Mouse (Mus musculus) ES-Bruce4 (cell line): Measurements from ENCODE around the gene Sfxn5. TPM values are rescaled to one million over a fixed set of nuclear protein-coding genes. Genes with fewer than 3 reads are reported as not detected.
A peak's percentile ranks its signal among the peaks of the same experiment; 100 is the strongest.

ENCODE experiments used
- H3K27ac ChIP-seq: 2 replicates; pipeline ENCODE4 v1.5.1; 2012; ENCODE audit warnings: low read length, inconsistent platforms; ENCODE audit not compliant: insufficient read depth
- H3K27me3 ChIP-seq: 2 replicates; pipeline ENCODE4 v1.6.1; 2012; ENCODE audit warnings: mild to moderate bottlenecking, low read length, inconsistent platforms; ENCODE audit not compliant: control insufficient read depth, poor library complexity, insufficient read depth, severe bottlenecking
- H3K36me3 ChIP-seq: 2 replicates; pipeline ENCODE4 v1.6.1; 2012; ENCODE audit warnings: inconsistent platforms, mild to moderate bottlenecking, low read length, moderate library complexity; ENCODE audit not compliant: control insufficient read depth, poor library complexity, insufficient read depth, severe bottlenecking
- H3K4me1 ChIP-seq: one replicate; pipeline ENCODE4 v1.8.1; 2011; ENCODE audit warnings: low read length; ENCODE audit not compliant: control insufficient read depth, insufficient read depth
- H3K4me3 ChIP-seq: 2 replicates; pipeline ENCODE4 v1.5.1; 2011; ENCODE audit warnings: low read depth, mild to moderate bottlenecking, low read length
- H3K9ac ChIP-seq: 2 replicates; pipeline ENCODE4 v1.6.1; 2012; ENCODE audit warnings: low read depth, mild to moderate bottlenecking, inconsistent platforms; ENCODE audit not compliant: poor library complexity, severe bottlenecking
- H3K9me3 ChIP-seq: replicated peaks from 2 replicates; pipeline ENCODE4 v1.6.1; 2012; ENCODE audit warnings: mild to moderate bottlenecking, low read length, inconsistent platforms; ENCODE audit not compliant: control insufficient read depth, poor library complexity, insufficient read depth, severe bottlenecking
- CTCF ChIP-seq: IDR thresholded peaks from one replicate; pipeline ENCODE4 v1.8.1; 2011; ENCODE audit warnings: low read depth, low read length
- EP300 ChIP-seq: IDR thresholded peaks from 2 replicates; pipeline ENCODE4 v1.6.1; 2011; ENCODE audit warnings: low read depth, low read length; ENCODE audit not compliant: insufficient read depth
- POLR2A ChIP-seq: IDR thresholded peaks from one replicate; pipeline ENCODE4 v1.8.1; 2011; ENCODE audit warnings: low read length; ENCODE audit not compliant: insufficient read depth
- polyA plus RNA-seq: library from polyadenylated mRNA; stranded (reverse); fragments of >200 nt; gene quantifications from 2 replicates; pipeline ENCODE4 v1.2.4, GENCODE M21; 2011; ENCODE audit warnings: low read depth; ENCODE audit not compliant: missing spikeins, insufficient read depth, insufficient read length

The Sfxn5 gene
- polyA plus RNA-seq, 1 experiment: 6.0 TPM

- Histone ChIP-seq H3K27ac (no peak overlapping the region), H3K27me3 (no peaks in the 10 kb centered on the region), H3K9ac (no peak overlapping the region), H3K36me3 (no peaks in the 10 kb centered on the region), H3K4me1 (peaks cover 2% of the 10 kb centered on the region), H3K4me3 (no peak overlapping the region), H3K9me3 (no peaks in the 10 kb centered on the region)
- no peak for TF ChIP-seq EP300
Measured at GRCm38 (mm10) chr6:85335352-85335751, 2.1 kb upstream of the Sfxn5 start.

GRCm38 (mm10) chr6:85334851-85335250, 1.6 kb upstream of the Sfxn5 start:
- Histone ChIP-seq H3K4me1 (peaks cover 2% of the 10 kb centered on the region), H3K9me3 (no peaks in the 10 kb centered on the region), H3K36me3 (no peaks in the 10 kb centered on the region), H3K27ac (no peak overlapping the region), H3K27me3 (no peaks in the 10 kb centered on the region), H3K4me3 (no peak overlapping the region), H3K9ac (no peak overlapping the region)
- no peak for TF ChIP-seq EP300
- TF ChIP-seq CTCF: no peak
- TF ChIP-seq POLR2A: no peak

- H3K27me3 ChIP-seq: no peaks in the 10 kb centered on the region
- no peak overlapping the region for H3K9ac ChIP-seq
- H3K27ac ChIP-seq: no peak overlapping the region
- H3K36me3 ChIP-seq: no peaks in the 10 kb centered on the region
- no peak overlapping the region for H3K4me3 ChIP-seq
- TF ChIP-seq EP300 (no peak), CTCF (no peak), POLR2A (no peak)
- H3K9me3 ChIP-seq: no peaks in the 10 kb centered on the region
- peaks cover 2% of the 10 kb centered on the region for H3K4me1 ChIP-seq
Measured at GRCm38 (mm10) chr6:85334251-85334650, 1.0 kb upstream of the Sfxn5 start.

GRCm38 (mm10) chr6:85333732-85334131, 510 bp upstream of the Sfxn5 start:
- H3K36me3 ChIP-seq: no peaks in the 10 kb centered on the region
- H3K9me3 ChIP-seq: no peaks in the 10 kb centered on the region
- H3K9ac ChIP-seq: peak overlapping the region; percentile 83
- H3K4me3 ChIP-seq: peak overlapping the region; percentile 88
- no peak overlapping the region for H3K27ac ChIP-seq
- no peaks in the 10 kb centered on the region for H3K27me3 ChIP-seq
- TF ChIP-seq EP300 (no peak), POLR2A (no peak), CTCF (no peak)
- peaks cover 2% of the 10 kb centered on the region for H3K4me1 ChIP-seq

GRCm38 (mm10) chr6:85332351-85332999, 747 bp downstream of the Sfxn5 start:
- no peaks in the 10 kb centered on the region for H3K27me3 ChIP-seq
- no peak overlapping the region for H3K27ac ChIP-seq
- H3K4me3 ChIP-seq: peak overlapping the region; percentile 87
- TF ChIP-seq EP300 (no peak), POLR2A (no peak), CTCF (no peak)
- no peaks in the 10 kb centered on the region for H3K9me3 ChIP-seq
- peaks cover 2% of the 10 kb centered on the region for H3K4me1 ChIP-seq
- H3K9ac ChIP-seq: peak overlapping the region; percentile 83
- no peaks in the 10 kb centered on the region for H3K36me3 ChIP-seq

- TF ChIP-seq POLR2A: no peak
- no peak for TF ChIP-seq CTCF
- no peak for TF ChIP-seq EP300
- H3K27ac ChIP-seq: no peak overlapping the region
- H3K9ac ChIP-seq: peak overlapping the region; percentile 83
- no peaks in the 10 kb centered on the region for H3K9me3 ChIP-seq
- H3K4me3 ChIP-seq: no peak overlapping the region
- H3K36me3 ChIP-seq: no peaks in the 10 kb centered on the region
- no peaks in the 10 kb centered on the region for H3K27me3 ChIP-seq
- H3K4me1 ChIP-seq: peaks cover 2% of the 10 kb centered on the region
Measured at GRCm38 (mm10) chr6:85331736-85332135, 1.5 kb downstream of the Sfxn5 start.
